Mouse (Mus musculus) heart, embryonic 12.5 days (tissue): ENCODE data around the gene Plekhg6. TPM values are rescaled to one million over a fixed set of nuclear protein-coding genes. Genes with fewer than 3 reads are reported as not detected.

Experiments used
- ATAC-seq: fragments of 200-750 bp; cut with Nextera tagmentation; 2 replicates; pipeline ENCODE4 v1.8.0; 2017; ENCODE audit warnings: moderate TSS enrichment, moderate library complexity; ENCODE audit not compliant: insufficient number of reproducible peaks, low FRiP score
- H3K27ac ChIP-seq: fragments of 300-500 bp; sonication (generic); 2 replicates; pipeline ENCODE4 v1.5.1; 2016; ENCODE audit warnings: mild to moderate bottlenecking, moderate library complexity; ENCODE audit not compliant: poor library complexity, severe bottlenecking
- H3K27me3 ChIP-seq: fragments of 300-500 bp; sonication (generic); replicated peaks from 2 replicates; pipeline ENCODE4 v1.6.1; 2016; ENCODE audit warnings: mild to moderate bottlenecking, moderate library complexity
- H3K36me3 ChIP-seq: fragments of 300-500 bp; sonication (generic); 2 replicates; pipeline ENCODE4 v1.6.1; 2016; ENCODE audit warnings: mild to moderate bottlenecking, moderate library complexity
- H3K4me1 ChIP-seq: fragments of 300-500 bp; sonication (generic); replicated peaks from 2 replicates; pipeline ENCODE4 v1.6.1; 2016; ENCODE audit warnings: mild to moderate bottlenecking
- H3K4me2 ChIP-seq: fragments of 300-500 bp; sonication (generic); 2 replicates; pipeline ENCODE4 v1.6.1; 2016; ENCODE audit warnings: mild to moderate bottlenecking, moderate library complexity
- H3K4me3 ChIP-seq: fragments of 300-500 bp; sonication (generic); 2 replicates; pipeline ENCODE4 v1.5.1; 2016; ENCODE audit warnings: mild to moderate bottlenecking
- H3K9ac ChIP-seq: fragments of 300-500 bp; sonication (generic); 2 replicates; pipeline ENCODE4 v1.6.1; 2016; ENCODE audit warnings: mild to moderate bottlenecking, moderate library complexity
- H3K9me3 ChIP-seq: fragments of 300-500 bp; sonication (generic); replicated peaks from 2 replicates; pipeline ENCODE4 v1.6.1; 2016; ENCODE audit warnings: mild to moderate bottlenecking, moderate library complexity
- WGBS: fragments of 180-500 bp; shearing (Covaris S2); methylation state at CpG from one replicate; pipeline ENCODE4 v1.1.7; 2016; 5-methylcytosine and 5-hydroxymethylcytosine counted together
- polyA plus RNA-seq: library from polyadenylated mRNA; unstranded; fragments of >200 nt; fragmentation: Nextera tagmentation; extraction: Ambion mirVana; gene quantifications from 2 replicates; pipeline ENCODE4 v1.2.1, GENCODE M21; 2016

Gene Plekhg6
- polyA plus RNA-seq, 1 experiment from 2014 or later = not detected

DNA sequence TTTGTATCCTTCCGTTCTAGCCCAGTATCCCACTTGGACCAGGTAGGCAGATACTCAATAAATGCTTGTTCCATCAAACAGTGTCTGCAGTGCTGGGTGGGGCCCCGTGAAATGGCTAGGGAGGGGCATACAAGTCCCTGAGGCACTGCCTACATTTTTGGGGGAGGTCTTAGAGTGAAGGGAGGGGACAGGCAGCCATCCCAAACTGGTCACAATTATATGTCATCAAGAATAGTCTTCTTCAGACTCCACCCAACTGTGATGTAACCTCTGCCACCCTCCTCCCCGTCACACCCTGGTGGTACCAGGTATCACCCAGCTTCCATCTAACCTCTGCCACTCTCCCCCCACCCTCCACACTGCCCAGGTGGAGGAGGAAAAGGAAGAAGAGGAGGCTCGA is 35.7 kb downstream of the Plekhg6 start:
- WGBS = 58% methylated on average over 4 of the region's 4 CpGs
- no peaks in the 10 kb centered on the region for H3K9me3 ChIP-seq
- no peak overlapping the region for H3K4me2 ChIP-seq
- no peak overlapping the region for H3K9ac ChIP-seq
- peaks cover 24% of the 10 kb centered on the region for H3K4me1 ChIP-seq
- H3K4me3 ChIP-seq = no peak overlapping the region
- peaks cover 11% of the 10 kb centered on the region for H3K27me3 ChIP-seq
- no peak for ATAC-seq
- H3K36me3 ChIP-seq = no peaks in the 10 kb centered on the region
- H3K27ac ChIP-seq = no peak overlapping the region

DNA sequence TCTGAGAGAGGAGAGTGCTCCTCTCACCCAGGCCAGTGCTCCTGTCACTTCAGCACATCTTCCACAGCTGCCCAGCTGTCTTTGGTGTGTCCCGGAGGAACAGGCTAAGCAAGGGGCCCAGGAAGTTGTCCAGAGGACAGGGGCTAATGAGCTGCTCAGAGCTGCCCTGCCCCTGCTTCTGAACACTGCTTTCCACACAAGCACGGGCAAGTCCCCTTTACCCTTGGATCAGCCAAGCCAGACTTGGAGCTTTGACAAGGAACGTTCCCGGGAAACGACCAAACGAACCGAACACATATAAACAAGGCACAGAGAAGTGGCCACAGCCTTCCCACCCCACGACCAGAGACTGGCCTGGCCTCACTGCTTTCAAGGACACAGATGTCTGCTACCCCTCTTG is 36.5 kb downstream of the Plekhg6 start:
- no peak overlapping the region for H3K4me2 ChIP-seq
- H3K36me3 ChIP-seq = no peaks in the 10 kb centered on the region
- H3K9me3 ChIP-seq = no peaks in the 10 kb centered on the region
- no peak for ATAC-seq
- H3K27me3 ChIP-seq = peaks cover 11% of the 10 kb centered on the region
- no peak overlapping the region for H3K4me3 ChIP-seq
- H3K9ac ChIP-seq = no peak overlapping the region
- peaks cover 25% of the 10 kb centered on the region for H3K4me1 ChIP-seq
- no peak overlapping the region for H3K27ac ChIP-seq
- WGBS = 29% methylated on average over 8 of the region's 8 CpGs

DNA sequence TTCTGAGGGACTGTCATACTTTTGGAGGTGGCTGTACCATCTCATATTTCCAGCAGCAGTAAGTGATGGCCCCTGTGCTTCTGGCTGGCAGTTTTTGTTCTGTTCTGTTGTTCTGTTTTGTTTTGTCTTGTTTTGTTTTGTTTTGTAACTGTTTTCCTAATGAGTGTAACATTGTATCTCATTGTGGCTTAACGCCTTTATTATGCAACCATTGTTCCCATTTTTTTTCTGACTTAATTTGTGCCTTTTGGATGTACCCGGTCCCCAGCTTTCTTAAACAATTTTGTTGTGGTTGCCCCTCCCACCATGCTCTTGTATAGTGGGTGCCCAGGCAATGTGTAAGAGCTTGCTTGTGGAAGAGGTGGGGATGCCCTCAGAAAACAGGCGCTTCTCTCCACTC is 38.4 kb downstream of the Plekhg6 start:
- no peak overlapping the region for H3K9ac ChIP-seq
- no peaks in the 10 kb centered on the region for H3K9me3 ChIP-seq
- ATAC-seq = no peak
- H3K36me3 ChIP-seq = no peaks in the 10 kb centered on the region
- 73% methylated on average over 3 of the region's 3 CpGs for WGBS
- H3K4me2 ChIP-seq = no peak overlapping the region
- no peak overlapping the region for H3K4me3 ChIP-seq
- peaks cover 11% of the 10 kb centered on the region for H3K27me3 ChIP-seq
- H3K4me1 ChIP-seq = peaks cover 15% of the 10 kb centered on the region; the same call in 1 of the 2 replicates
- H3K27ac ChIP-seq = no peak overlapping the region

DNA sequence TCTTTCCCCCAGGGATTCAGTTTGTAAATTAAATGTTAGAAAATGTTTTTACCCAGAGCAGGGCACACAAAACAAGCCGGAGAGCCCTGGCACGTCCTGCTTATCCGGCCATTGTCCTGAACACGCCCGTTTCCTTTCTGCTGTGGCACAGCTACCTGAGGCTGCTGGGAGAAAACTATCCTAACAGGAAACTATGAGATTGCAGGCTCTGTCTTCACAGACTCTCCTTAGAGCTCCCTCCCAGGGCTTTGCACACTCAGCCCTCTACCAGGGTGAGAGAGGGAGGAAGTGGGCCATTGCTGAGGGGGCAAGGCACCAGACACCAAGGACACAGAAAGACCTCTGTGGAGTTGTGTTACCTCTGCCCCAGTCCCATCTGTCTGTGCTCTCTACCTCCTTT is 40.3 kb downstream of the Plekhg6 start:
- Histone ChIP-seq H3K4me1 (peaks cover 15% of the 10 kb centered on the region; the same call in 1 of the 2 replicates), H3K36me3 (no peaks in the 10 kb centered on the region), H3K4me3 (no peak overlapping the region), H3K27ac (peak overlapping the region; percentile 79), H3K9ac (no peak overlapping the region), H3K9me3 (no peaks in the 10 kb centered on the region), H3K4me2 (no peak overlapping the region), H3K27me3 (peaks cover 11% of the 10 kb centered on the region)
- 62% methylated on average over 5 of the region's 5 CpGs for WGBS
- 0 out of 2 replicates have a peak, but pooled peaks have one; percentile 40 for ATAC-seq

DNA sequence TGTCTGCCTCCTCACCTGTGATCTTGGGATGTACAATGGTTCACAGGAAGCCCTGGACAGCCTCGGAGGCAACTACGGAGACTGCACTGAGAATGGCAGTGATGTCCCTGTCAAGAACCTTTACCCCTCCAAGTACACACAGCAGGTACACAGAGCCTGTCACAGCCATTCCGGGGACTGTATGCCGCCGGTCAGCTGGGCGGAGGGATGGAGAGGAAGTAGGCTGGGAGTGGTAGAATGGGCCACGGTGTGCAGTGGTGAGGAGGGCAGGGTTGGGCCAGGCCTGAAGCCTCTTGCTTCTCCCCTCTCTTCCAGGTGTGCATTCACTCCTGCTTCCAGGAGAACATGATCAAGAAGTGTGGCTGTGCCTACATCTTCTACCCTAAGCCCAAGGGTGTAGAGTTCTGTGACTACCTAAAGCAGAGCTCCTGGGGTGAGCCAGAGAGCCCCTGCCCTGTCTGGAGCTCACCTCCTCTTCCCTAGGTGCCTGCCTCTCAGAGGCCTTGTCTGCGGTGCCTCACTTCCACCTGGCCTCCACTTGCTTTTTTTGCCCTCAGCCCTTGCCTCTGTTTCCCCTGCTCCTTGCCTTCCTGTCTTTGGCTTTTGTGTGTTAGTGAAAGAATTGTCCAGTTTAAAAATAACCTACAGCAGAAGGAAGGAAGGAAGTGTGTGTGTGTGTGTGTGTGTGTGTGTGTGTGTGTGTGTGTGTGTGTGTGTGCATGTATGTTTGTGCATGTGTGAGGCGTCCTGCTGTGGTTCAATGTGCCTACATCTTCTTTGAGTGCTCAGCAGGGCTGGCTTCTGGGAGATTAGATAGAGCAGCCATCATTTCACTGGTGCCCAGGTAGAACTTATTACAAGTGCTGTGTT is 41.6 kb downstream of the Plekhg6 start:
- Histone ChIP-seq H3K4me1 (peaks cover 14% of the 10 kb centered on the region; the same call in 1 of the 2 replicates), H3K4me2 (no peak overlapping the region), H3K9ac (no peak overlapping the region), H3K27me3 (peaks cover 10% of the 10 kb centered on the region), H3K4me3 (no peak overlapping the region), H3K9me3 (no peaks in the 10 kb centered on the region), H3K36me3 (no peaks in the 10 kb centered on the region), H3K27ac (peak overlapping the region; percentile 13; the same call in 1 of the 2 replicates)
- WGBS = 50% methylated on average over 9 of the region's 9 CpGs
- ATAC-seq = no peak; the same call in 1 of the 2 replicates

DNA sequence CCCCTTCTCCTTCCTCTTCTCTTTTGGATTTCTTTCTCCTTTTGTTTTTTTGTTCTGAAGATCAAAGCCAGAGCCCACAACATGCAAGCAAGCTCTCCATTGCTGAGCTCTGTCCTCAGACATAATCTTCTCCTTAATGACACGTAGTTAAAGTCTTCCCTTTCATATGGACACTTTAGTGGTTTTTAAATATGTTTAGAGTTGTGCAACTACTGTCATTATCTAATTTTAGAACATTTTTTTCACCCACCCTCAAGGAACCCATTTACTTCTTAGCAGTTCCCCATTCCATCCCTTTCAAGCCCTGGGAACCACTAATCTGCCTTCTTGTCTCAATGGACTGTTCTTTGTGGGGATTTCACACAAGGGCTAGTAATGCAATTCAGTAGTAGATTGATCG is 46.2 kb downstream of the Plekhg6 start:
- no peaks in the 10 kb centered on the region for H3K27me3 ChIP-seq
- H3K4me3 ChIP-seq = no peak overlapping the region
- H3K9ac ChIP-seq = no peak overlapping the region
- no peaks in the 10 kb centered on the region for H3K36me3 ChIP-seq
- ATAC-seq = no peak
- H3K27ac ChIP-seq = no peak overlapping the region
- H3K4me1 ChIP-seq = 0 out of 2 replicates have a peak, but pooled peaks cover 5% of the 10 kb centered on the region
- H3K9me3 ChIP-seq = no peaks in the 10 kb centered on the region
- H3K4me2 ChIP-seq = no peak overlapping the region
- 79% methylated on average over 2 of the region's 2 CpGs for WGBS

DNA sequence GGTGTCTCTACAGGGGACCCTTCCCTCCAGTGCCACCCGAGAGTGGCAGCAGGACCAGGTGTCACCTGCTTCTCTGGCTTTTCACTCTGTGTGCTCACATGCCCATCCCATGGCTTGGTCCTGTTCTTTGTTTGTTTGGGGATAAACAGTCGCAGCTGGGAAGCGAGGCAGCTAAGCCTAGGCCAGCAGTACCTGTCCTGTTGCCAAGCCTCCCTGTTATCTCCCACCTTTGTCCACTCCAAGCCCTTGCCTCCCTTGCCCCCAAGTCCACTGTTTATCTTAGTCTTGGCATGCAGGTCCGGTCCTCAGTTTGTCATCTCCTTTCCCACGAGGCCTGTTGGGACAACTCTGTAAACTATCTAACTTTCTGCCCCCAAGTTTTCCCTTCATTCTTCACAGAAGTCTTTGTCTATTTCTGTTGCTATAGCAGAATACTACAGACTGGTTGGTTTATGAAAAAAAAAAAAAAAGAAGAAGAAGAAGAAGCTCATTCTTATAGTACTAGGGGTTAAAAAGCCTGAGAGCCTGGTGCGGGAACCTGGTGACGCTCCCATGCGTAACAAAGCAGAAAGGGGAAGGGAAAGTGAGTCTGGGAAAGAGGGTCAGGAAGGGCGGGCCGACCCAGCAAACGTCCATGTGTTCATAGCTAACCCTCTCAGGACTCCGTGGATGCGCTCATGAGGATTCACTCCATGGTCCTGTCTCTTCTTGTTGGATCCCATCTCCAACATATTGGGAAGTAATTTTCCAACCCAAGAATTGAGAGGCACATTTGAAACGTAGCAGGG is 47.3 kb downstream of the Plekhg6 start:
- Histone ChIP-seq H3K9ac (no peak overlapping the region), H3K27ac (no peak overlapping the region), H3K9me3 (no peaks in the 10 kb centered on the region), H3K4me3 (no peak overlapping the region), H3K36me3 (no peaks in the 10 kb centered on the region), H3K4me1 (0 out of 2 replicates have a peak, but pooled peaks cover 5% of the 10 kb centered on the region), H3K27me3 (0 out of 2 replicates have a peak, but pooled peaks cover 5% of the 10 kb centered on the region), H3K4me2 (no peak overlapping the region)
- WGBS = 72% methylated on average over 14 of the region's 14 CpGs
- ATAC-seq = no peak

DNA sequence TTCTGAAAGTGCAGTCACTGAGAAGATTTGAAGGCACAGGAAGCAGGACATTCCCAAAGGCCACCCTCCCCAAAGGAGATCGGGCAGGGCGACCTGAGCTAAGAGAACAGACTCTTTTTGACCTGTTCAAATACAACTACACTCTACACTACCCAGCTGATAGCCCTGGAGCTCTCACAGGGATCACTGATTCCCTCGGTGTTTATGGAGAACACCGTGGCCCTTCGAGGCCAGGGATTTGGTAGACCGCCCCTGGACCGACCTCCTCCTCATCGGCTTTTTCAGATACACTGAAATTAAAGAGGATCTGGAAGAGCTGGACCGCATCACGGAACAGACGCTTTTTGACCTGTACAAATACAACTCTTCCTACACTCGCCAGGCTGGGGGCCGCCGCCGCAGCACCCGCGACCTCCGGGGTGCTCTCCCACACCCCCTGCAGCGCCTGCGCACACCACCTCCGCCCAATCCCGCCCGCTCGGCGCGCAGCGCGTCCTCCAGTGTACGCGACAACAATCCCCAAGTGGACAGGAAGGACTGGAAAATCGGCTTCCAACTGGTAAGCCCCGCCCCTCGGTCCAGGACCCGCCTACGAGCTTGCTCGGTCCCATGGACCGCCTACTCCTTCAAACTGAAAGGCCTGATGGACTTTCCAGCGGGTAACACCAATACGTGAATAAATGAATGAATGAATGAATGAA is 49.8 kb downstream of the Plekhg6 start:
- H3K9me3 ChIP-seq = no peaks in the 10 kb centered on the region
- H3K4me1 ChIP-seq = 0 out of 2 replicates have a peak, but pooled peaks cover 5% of the 10 kb centered on the region
- 0 out of 2 replicates have a peak, but pooled peaks cover 11% of the 10 kb centered on the region for H3K27me3 ChIP-seq
- no peak overlapping the region for H3K27ac ChIP-seq
- no peaks in the 10 kb centered on the region for H3K36me3 ChIP-seq
- ATAC-seq = peak; percentile 87
- peak overlapping the region; percentile 93 for H3K4me2 ChIP-seq
- H3K4me3 ChIP-seq = peak overlapping the region; percentile 68
- peak overlapping the region; percentile 79 for H3K9ac ChIP-seq
- under 1% methylated on average over 39 of the region's 39 CpGs for WGBS

DNA sequence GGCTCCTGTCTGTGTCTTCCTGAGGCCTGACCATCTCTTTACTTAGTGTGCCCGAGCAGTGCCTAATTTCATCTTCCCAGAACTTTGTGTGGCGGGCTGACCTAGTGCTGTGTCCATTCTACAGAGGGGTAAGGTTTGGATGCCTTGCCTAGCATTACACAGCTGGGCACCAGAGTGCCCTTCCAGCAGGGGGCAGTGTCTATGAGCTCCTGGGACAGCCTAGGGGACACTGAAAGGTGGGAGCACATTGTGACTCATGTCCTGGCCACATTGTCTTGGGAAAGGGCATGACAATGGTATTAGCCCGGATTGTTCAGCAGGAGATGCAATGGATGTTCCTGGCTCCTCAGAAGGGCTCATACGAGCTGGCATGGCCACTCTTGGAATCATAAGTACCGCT is 52.4 kb downstream of the Plekhg6 start:
- H3K27me3 ChIP-seq = peaks cover 23% of the 10 kb centered on the region
- ATAC-seq = no peak
- H3K27ac ChIP-seq = no peak overlapping the region
- no peak overlapping the region for H3K9ac ChIP-seq
- no peak overlapping the region for H3K4me2 ChIP-seq
- H3K4me3 ChIP-seq = no peak overlapping the region
- WGBS = 76% methylated on average over 5 of the region's 5 CpGs
- no peaks in the 10 kb centered on the region for H3K36me3 ChIP-seq
- no peaks in the 10 kb centered on the region for H3K9me3 ChIP-seq
- H3K4me1 ChIP-seq = peaks cover 11% of the 10 kb centered on the region

DNA sequence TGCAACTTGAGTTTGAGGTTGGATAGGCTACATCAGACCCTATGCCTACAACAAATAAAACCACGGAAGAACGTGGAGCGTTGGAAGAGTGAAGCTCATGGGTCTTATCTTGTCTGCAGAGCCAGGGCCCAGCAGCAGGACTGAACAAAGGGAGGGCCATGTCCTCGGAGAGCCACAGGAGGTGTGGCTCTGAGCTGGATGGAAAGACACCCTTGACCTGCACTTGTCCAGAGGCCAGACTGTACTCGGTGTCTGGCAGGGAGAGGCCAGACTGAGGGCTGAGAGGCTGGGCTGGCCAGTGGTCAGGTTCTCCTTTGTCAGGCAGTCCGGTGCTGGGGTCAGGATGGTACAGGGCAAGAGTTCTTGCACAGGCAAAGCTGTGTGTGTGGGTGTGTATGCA is 55.3 kb downstream of the Plekhg6 start:
- no peak overlapping the region for H3K9ac ChIP-seq
- peaks cover 7% of the 10 kb centered on the region for H3K4me1 ChIP-seq
- WGBS = 17% methylated on average over 6 of the region's 6 CpGs
- no peak overlapping the region for H3K4me2 ChIP-seq
- H3K36me3 ChIP-seq = no peaks in the 10 kb centered on the region
- no peaks in the 10 kb centered on the region for H3K9me3 ChIP-seq
- H3K27me3 ChIP-seq = peaks cover 52% of the 10 kb centered on the region
- H3K4me3 ChIP-seq = no peak overlapping the region
- no peak overlapping the region for H3K27ac ChIP-seq
- no peak; the same call in 1 of the 2 replicates for ATAC-seq
